Mouse (Mus musculus) CD4-positive helper T cell, adult 2 months (primary cell): Measurements from ENCODE around the gene Wnt7a.
A peak's percentile ranks its signal among the peaks of the same experiment; 100 is the strongest.

Experiments used
- DNase-seq: peaks from one replicate; pipeline ENCODE4 v3.0.0-alpha.2; 2012; ENCODE audit warnings: low read depth, missing footprints, low spot score

Gene Wnt7a

DNA sequence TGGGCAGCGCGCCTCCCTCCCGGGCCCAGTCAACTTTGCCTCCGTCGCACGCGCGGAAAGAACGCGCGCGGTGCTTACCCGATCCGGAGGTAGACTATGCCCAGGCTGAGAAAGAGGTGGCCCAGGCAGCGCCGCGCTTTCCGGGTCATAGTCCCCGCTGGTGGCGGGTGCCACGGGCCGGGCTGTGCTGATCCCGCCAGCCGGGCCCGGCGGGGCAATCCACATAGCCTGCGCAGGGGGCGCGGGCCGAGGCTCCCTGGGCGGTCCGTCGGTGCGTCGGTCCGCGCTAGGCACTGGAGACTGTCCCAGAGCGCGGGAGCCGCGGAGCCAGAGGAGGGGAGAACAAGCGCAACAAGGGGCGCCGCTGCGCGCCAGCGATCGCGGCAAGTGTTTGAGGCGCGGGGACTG, at the start of gene Wnt7a:
Wnt7a (minus strand) TSS at position 403 of the 408 bp plus-strand sequence.
- peak; percentile 10 for DNase-seq

DNA sequence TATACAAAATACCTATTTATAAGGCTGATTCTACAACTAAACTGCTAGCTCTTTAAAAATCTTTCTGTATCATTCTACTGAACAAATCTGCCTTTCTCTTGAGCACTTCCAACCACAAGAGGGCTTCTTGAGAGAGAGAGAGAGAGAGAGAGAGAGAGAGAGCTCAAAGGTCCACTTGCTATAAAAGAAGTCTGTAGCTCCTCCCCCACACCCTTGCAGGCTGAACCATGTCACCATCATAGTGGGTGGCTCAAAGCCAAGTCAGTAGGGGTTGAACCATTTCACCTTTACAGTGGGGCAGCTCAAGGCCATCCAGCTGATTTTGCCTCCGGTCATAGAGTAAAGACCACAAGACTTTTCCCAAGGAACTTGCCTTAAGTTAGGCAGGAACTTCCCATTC, 48.3 kb upstream of the Wnt7a start:
- DNase-seq, result peak; percentile 22

DNA sequence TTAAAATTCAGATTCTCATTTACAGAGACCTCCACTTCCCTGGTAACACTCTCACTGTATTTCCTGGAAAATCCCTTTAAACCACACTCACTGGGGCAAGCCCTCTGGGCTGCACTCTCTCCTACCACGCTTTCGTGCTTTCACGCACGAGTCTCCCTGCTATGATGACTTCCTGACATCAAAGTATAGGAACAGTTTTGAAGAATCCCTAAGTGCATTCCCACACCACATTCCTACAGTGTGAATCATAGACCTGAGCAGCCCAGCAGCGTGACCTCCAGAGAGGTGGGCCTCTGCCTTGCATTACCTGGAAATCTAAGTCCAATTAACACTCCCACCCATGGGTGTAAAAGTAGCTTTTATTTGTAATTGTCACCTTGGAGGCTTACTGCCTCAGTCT, 43.4 kb upstream of the Wnt7a start:
- no peak for DNase-seq

DNA sequence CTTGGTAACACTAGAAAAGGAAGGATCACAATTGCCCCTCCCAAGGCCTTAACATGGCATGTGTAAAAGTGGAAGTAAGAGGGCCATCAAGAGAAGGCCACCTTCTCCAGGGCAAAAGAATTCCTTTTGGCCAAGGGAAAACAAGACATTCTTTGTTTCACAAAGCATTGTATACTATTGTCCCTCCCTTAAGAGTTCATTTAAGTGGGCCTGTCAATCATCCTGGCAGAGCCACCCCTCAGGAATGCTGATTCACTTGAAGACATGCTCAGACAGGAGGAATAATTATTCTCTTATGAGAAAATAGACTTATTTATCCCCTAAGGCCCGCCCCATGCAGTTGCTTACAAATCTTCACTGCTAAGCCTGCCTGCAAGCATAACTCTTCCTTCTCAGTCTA, 40.9 kb upstream of the Wnt7a start:
- no peak for DNase-seq

GRCm38 (mm10) chr6:91449472-91450225, 38.5 kb upstream of the Wnt7a start:
- no peak for DNase-seq

- no peak for DNase-seq
Observed at GRCm38 (mm10) chr6:91445316-91445715, 34.2 kb upstream of the Wnt7a start.

DNA sequence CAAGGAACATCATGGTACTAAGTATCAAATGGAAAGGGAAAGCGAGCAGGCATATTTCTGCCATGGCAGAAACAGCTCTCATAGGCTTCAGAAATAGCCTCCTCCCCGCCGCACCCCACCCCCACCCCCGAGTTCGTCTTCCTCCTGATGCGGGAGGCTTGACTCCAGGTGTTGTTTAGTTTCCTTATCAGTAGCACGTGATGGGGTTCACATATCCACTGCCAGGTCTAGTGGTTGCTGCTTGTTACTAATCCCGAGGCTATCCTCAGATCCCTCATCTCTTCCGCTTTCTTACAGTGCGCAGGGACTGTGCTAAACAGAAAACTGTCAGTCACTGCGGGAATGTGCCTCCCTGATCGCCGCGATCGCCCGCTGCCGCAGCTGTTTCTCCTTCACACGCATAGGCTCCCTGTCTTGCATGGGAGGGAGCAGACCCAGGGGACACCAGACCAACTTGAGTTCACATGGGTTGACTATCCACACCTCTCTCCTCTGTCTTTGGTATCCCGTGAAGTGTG, 30.0 kb upstream of the Wnt7a start:
- DNase-seq, result no peak

- peak; percentile 94 for DNase-seq
Observed at GRCm38 (mm10) chr6:91440474-91441144, 29.4 kb upstream of the Wnt7a start.

GRCm38 (mm10) chr6:91424151-91424550, 13.0 kb upstream of the Wnt7a start:
- DNase-seq, result no peak

DNA sequence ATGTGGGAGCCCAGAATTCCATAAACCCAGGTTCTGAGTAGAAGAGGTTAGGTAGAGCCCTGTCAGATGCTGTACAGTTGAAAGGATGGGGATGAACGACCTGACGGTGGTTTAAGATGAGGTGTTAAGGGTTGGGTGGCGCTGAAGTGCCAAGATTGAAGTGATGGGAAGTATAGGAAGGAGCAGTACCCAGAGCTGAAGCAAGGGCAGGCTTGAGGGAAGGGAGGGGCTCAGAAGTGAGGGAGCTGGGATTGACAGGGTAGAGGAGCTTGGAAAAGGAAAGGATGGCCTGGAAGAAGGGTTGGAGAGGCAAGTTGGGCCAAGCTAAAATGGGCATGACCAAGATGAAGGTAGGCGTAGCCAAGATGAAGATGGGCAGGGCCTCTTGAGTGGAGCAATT, 10.5 kb upstream of the Wnt7a start:
- DNase-seq, result no peak

DNA sequence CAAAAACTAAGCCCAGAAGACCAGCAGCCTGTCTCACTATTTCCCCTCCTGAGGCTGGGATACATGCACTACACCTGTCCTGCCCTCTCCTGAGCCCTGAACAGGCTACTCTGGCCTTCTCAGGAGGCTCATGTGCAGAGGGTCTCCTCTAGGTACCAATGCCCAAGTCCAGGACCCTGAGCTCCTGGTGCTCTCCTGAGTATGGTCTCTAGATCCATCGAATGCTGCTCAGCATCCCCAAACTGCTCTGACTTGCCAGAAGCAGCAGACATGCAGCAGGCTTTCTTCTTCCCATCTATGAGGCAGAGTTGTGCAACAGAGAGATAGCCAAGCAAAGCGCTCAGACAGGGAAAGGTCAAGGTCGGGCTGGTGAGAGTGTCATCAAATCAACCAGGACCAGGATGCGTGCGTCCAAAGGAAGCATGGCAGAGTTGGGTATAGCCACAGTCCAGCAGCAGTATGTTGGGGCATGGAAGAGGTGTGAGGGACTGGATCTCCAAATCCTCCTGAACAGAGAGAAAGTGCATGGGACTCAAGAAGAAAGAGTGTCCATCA, 6.2 kb upstream of the Wnt7a start:
- DNase-seq, result no peak

GRCm38 (mm10) chr6:91416146-91416545, 5.0 kb upstream of the Wnt7a start:
- DNase-seq, result no peak

DNA sequence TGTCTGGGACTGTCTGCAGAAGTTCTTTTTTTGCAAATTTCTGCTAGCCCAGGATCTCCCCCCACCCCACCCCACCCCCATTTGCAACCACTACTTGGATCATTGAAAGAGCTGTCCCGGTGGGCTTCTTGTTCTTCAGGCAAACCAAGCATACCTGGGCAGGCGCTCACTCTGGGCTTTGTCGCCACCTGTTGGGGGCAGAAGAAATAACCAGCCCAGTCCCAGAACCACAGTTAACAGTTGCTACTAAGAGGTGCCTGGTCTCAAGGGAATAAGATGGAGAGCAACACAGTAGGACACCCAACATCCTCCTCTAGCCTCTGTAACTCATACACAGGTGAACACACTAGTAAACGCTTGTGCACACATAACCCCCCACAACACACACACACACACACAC, 3.7 kb upstream of the Wnt7a start:
- DNase-seq, result peak; percentile 10

DNA sequence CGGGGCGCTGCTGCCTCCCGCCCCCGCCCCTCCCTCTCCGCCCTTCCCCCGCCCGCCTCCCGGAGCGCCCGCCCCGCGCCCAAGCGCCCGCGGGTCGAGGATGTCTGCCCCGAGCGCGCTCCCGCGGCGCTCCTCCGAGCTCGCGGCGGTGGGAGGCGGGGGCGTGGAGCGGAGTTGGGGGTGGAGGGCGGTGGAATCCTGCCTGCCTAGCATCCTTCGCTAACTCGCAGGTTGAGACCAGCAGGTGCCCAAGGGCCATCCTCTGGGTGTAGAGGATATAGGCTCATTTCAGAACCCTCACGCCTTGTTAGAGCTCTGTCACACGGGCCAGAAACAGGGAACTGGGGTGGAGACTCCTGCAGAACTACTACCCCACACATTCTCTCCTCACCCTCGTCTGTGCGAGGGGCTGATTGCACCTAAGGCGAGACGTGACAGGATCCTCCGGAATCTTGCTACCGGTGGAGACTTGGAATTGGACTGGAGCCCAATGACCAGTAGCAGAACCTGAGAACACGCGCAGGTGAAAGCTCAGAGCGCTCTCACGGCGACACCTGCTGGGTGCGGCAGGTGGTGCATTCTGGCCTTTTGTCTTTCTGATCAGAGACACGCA, 312 bp upstream of the Wnt7a start:
- DNase-seq, result peak; percentile 26

GRCm38 (mm10) chr6:91410168-91410780, 889 bp downstream of the Wnt7a start:
- DNase-seq, result no peak

- DNase-seq, result no peak
Observed at GRCm38 (mm10) chr6:91409448-91410167, 1.6 kb downstream of the Wnt7a start.

DNA sequence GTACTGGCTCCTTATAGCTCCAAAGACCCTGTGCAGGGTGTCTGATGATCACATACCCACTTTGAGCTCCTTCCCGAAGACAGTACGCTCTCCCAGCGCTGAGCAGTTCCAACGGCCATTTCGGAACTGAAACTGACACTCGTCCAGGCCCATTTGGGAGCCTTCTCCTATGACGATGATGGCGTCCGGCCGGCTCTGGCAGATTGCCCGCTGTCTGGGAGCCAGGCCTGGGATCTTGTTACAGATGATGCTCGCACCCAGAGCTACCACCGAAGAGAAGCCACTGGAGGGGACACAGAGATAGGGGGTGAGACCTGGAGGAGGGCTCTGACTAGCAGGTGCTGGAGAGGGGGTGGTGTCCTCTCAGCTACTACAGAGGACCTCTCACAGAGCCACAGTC, 2.5 kb downstream of the Wnt7a start:
- no peak for DNase-seq

DNA sequence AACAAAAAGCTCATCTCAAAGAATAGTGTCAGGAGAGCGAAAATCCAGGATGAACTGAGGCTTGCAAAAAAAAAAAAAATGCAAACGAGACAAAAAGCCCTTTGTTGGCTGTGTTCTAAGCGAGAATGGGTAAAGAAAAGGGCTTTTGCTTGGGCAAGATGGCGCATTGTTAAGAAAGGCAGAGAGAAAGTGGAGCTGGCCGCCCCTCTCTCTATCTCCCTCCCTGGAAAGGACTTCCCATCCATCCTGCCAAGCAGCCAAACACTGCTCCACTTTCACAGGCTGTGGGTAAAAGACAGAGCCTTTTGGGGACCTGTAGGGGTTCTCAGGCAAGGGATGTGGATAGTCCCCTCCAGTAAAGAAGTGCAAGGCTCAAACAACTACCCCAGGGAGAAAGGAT, 9.6 kb downstream of the Wnt7a start:
- DNase-seq, result no peak

GRCm38 (mm10) chr6:91400514-91400913, 10.6 kb downstream of the Wnt7a start:
- DNase-seq, result no peak

GRCm38 (mm10) chr6:91392475-91393174, 18.5 kb downstream of the Wnt7a start:
- DNase-seq, result no peak

DNA sequence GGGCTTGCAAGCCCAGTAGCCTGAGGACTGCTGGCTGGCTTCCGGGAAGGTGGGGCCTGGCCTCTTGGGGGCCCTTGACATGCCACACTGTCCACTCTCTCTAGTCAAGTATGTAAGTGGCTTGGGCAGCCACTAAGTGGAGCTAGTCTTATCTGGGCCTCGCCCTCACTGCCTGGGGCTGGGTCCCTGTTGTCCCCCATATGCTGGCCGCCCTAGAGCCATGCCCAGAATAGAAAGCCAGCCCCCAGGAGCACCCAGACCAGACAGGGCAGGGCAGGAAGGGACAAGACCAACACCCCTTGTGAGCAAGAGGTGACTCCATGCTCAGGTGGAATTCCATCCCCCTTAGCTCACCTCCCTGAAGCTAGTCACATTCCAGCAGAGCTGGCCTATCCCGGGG, 22.0 kb downstream of the Wnt7a start:
- no peak for DNase-seq
